Mouse (Mus musculus): ENCODE measurements at regions not wholly inside any gene's neighbourhood (a gene's known extent, or its start where the extent isn't known, plus 50 kb on each side); places are given as distances from the start of the nearest gene placed in this dataset.

- no peak for DNase-seq (ENCODE audit: low read depth in 1 of 2, low spot score in 2 of 2)
Observed at GRCm38 (mm10) chr2:75137983-75138745, 312.6 kb downstream of the Mtx2 start.

- DNase-seq (ENCODE audit: low read depth in 1 of 2, low spot score in 2 of 2): no peak
Observed at GRCm38 (mm10) chr2:75138746-75139060, 313.1 kb downstream of the Mtx2 start.

- DNase-seq (ENCODE audit: low read depth in 1 of 2, low spot score in 2 of 2): no peak
Observed at GRCm38 (mm10) chr2:75139544-75139943, 313.9 kb downstream of the Mtx2 start.

GRCm38 (mm10) chr2:75142675-75143074 lies 317.1 kb downstream of the Mtx2 start:
- no peak for DNase-seq (ENCODE audit: low read depth in 1 of 2, low spot score in 2 of 2)

- DNase-seq (ENCODE audit: low read depth in 1 of 2, low spot score in 2 of 2): no peak
Observed at GRCm38 (mm10) chr2:75144861-75145260, 319.3 kb downstream of the Mtx2 start.

GRCm38 (mm10) chr2:75146256-75146655 lies 320.7 kb downstream of the Mtx2 start:
- no peak for DNase-seq (ENCODE audit: low read depth in 1 of 2, low spot score in 2 of 2)

GRCm38 (mm10) chr2:75147399-75147798 lies 321.8 kb downstream of the Mtx2 start:
- no peak for DNase-seq (ENCODE audit: low read depth in 1 of 2, low spot score in 2 of 2)

- no peak for DNase-seq (ENCODE audit: low read depth in 1 of 2, low spot score in 2 of 2)
Observed at GRCm38 (mm10) chr2:75147967-75148366, 322.4 kb downstream of the Mtx2 start.

- DNase-seq (ENCODE audit: low read depth in 1 of 2, low spot score in 2 of 2): no peak
Observed at GRCm38 (mm10) chr2:75149036-75149435, 323.4 kb downstream of the Mtx2 start.

- DNase-seq (ENCODE audit: low read depth in 1 of 2, low spot score in 2 of 2): no peak
Observed at GRCm38 (mm10) chr2:75149562-75149961, 324.0 kb downstream of the Mtx2 start.

- no peak for DNase-seq (ENCODE audit: low read depth in 1 of 2, low spot score in 2 of 2)
Observed at GRCm38 (mm10) chr2:75150986-75151385, 325.4 kb downstream of the Mtx2 start.

GRCm38 (mm10) chr2:75151519-75151918 lies 325.9 kb downstream of the Mtx2 start:
- DNase-seq (ENCODE audit: low read depth in 1 of 2, low spot score in 2 of 2): no peak

- DNase-seq (ENCODE audit: low read depth in 1 of 2, low spot score in 2 of 2): no peak
Observed at GRCm38 (mm10) chr2:75152477-75152990, 326.9 kb downstream of the Mtx2 start.

GRCm38 (mm10) chr2:75154448-75154847 lies 328.8 kb downstream of the Mtx2 start:
- DNase-seq (ENCODE audit: low read depth in 1 of 2, low spot score in 2 of 2): no peak

GRCm38 (mm10) chr2:75158581-75158980 lies 333.0 kb downstream of the Mtx2 start:
- no peak for DNase-seq (ENCODE audit: low read depth in 1 of 2, low spot score in 2 of 2)

- no peak for DNase-seq (ENCODE audit: low read depth in 1 of 2, low spot score in 2 of 2)
Observed at GRCm38 (mm10) chr2:75161075-75161474, 335.5 kb downstream of the Mtx2 start.

- DNase-seq (ENCODE audit: low read depth in 1 of 2, low spot score in 2 of 2): no peak
Observed at GRCm38 (mm10) chr2:75164987-75165386, 339.4 kb downstream of the Mtx2 start.

- DNase-seq (ENCODE audit: low read depth in 1 of 2, low spot score in 2 of 2): no peak
Observed at GRCm38 (mm10) chr2:75176267-75176666, 350.7 kb downstream of the Mtx2 start.

GRCm38 (mm10) chr2:75183293-75183692 lies 357.7 kb downstream of the Mtx2 start:
- DNase-seq (ENCODE audit: low read depth in 1 of 2, low spot score in 2 of 2): no peak

- no peak for DNase-seq (ENCODE audit: low read depth in 1 of 2, low spot score in 2 of 2)
Observed at GRCm38 (mm10) chr2:75202587-75203220, 377.1 kb downstream of the Mtx2 start.

GRCm38 (mm10) chr2:75208821-75209758 lies 383.5 kb downstream of the Mtx2 start:
- DNase-seq (ENCODE audit: low read depth in 1 of 2, low spot score in 2 of 2): no peak

All from monocyte, adult 2 months (primary cell).